Mouse (Mus musculus) ovary, adult 10 weeks (tissue): Measurements from ENCODE around the gene Alms1. TPM values are rescaled to one million over a fixed set of nuclear protein-coding genes. Genes with fewer than 3 reads are reported as not detected.

Experiments used
- polyA plus RNA-seq: library from polyadenylated mRNA; stranded (reverse); fragments of 350-450 nt; fragmentation: Illumina TruSeq; extraction: RNeasy Lipid Tissue Mini Kit (QIAGEN cat#74804); gene quantifications from one replicate; pipeline ENCODE4 v1.2.3, GENCODE M21; 2014

Alms1 gene
- 34.3 TPM for polyA plus RNA-seq

GRCm38 (mm10) chr6:85587396-85588143, at the start of gene Alms1:
Gene Alms1, plus strand, starts transcription at chr6:85587531.

GRCm38 (mm10) chr6:85713105-85713504, 125.8 kb downstream of the Alms1 start, which contains the start of gene Nat8f7:
Gene Nat8f7, minus strand, starts transcription at chr6:85713205.

Other genes starting within 250 kb of the Alms1 start
- gene Rab11fip5, start 212.9 kb upstream of the Alms1 start, polyA plus RNA-seq = 4.6 TPM
- 3.3 TPM for gene Noto, start 163.6 kb upstream of the Alms1 start, polyA plus RNA-seq
- 2.5 TPM for gene Smyd5, start 155.5 kb upstream of the Alms1 start, polyA plus RNA-seq
- gene Cct7, start 136.0 kb upstream of the Alms1 start, polyA plus RNA-seq = 174 TPM
- gene Pradc1, start 135.6 kb upstream of the Alms1 start, polyA plus RNA-seq = 2.3 TPM
- gene Fbxo41, start 84.5 kb upstream of the Alms1 start, polyA plus RNA-seq = not detected
- gene Egr4, start 73.9 kb upstream of the Alms1 start, polyA plus RNA-seq = not detected
- not detected for gene Nat8f7, start 125.7 kb downstream of the Alms1 start, polyA plus RNA-seq
- 6.4 TPM for gene Nat8f3, start 178.2 kb downstream of the Alms1 start, polyA plus RNA-seq
- not detected for gene Nat8f6, start 233.4 kb downstream of the Alms1 start, polyA plus RNA-seq
- 0.51 TPM for gene Nat8f5, start 233.4 kb downstream of the Alms1 start, polyA plus RNA-seq
- gene Nat8, start 244.6 kb downstream of the Alms1 start, polyA plus RNA-seq = not detected